Mouse (Mus musculus): ENCODE results near the gene St3gal2.

DNA sequence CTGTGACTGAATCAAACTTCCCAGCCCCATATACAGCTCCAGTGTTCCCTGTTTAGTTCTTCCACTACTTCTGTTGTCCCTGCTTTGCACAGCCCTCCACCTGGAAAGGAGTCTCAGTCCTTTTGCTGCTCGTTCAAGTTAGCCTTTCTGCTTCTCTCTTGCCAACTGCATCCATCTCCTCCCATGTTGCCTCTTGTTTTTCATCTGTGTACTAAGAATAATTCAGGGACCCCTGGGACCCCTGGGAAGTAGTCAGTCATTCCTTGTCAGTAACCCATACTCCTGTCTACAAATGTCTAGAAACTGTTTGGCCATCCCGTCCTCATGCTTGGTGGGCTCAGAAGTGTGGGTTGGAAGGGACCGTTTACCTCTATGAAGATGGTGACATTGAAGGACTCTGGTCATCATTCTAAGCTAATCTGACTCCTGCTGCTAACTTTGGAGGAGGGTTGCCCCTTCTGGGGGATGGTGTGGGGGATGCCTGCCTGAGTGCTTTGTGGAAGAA, 1.1 kb downstream of the St3gal2 start:
- TF ChIP-seq CTCF (IDR thresholded peaks at IDR 0.05; ENCODE audit: insufficient read depth, low read depth, low read length) (no peak), POLR2A (IDR thresholded peaks at IDR 0.05; ENCODE audit: insufficient read depth, low read depth, low read length) (no peak)

Data from olfactory bulb, adult 2 months (tissue).